Mouse (Mus musculus) ES-E14 (cell line): ENCODE measurements at regions not wholly inside any gene's neighbourhood (a gene's known extent, or its start where the extent isn't known, plus 50 kb on each side); places are given as distances from the start of the nearest gene placed in this dataset.

Experiments
- CHD2 ChIP-seq: IDR thresholded peaks from 2 replicates; pipeline ENCODE4 v1.6.1; 2014; ENCODE audit warnings: mild to moderate bottlenecking, low read depth, low read length, inconsistent platforms
- HCFC1 ChIP-seq: IDR thresholded peaks from 2 replicates; pipeline ENCODE4 v1.6.1; 2012; ENCODE audit warnings: low read length, inconsistent platforms, borderline replicate concordance; ENCODE audit not compliant: insufficient read depth
- MAFK ChIP-seq: IDR thresholded peaks from 2 replicates; pipeline ENCODE4 v1.6.1; 2014; ENCODE audit warnings: mild to moderate bottlenecking, low read depth, low read length, inconsistent platforms; ENCODE audit not compliant: insufficient read depth
- ZC3H11A ChIP-seq: IDR thresholded peaks from 2 replicates; pipeline ENCODE4 v1.6.1; 2012; ENCODE audit warnings: low read depth, mild to moderate bottlenecking, inconsistent platforms, low read length, borderline replicate concordance
- ZNF384 ChIP-seq: IDR thresholded peaks from 2 replicates; pipeline ENCODE4 v1.6.1; 2012; ENCODE audit warnings: low read depth, low read length, inconsistent platforms

- no peak for TF ChIP-seq ZC3H11A
- no peak for TF ChIP-seq CHD2
- no peak for TF ChIP-seq HCFC1
- TF ChIP-seq MAFK = no peak
- no peak for TF ChIP-seq ZNF384
Observed at GRCm38 (mm10) chr11:112412434-112412833, 369.6 kb upstream of the Sox9 start.
